Mouse (Mus musculus) stomach, postnatal 0 days (tissue): ENCODE measurements around the gene Slc38a3. TPM values are rescaled to one million over a fixed set of nuclear protein-coding genes. Genes with fewer than 3 reads are reported as not detected.
A peak's percentile ranks its signal among the peaks of the same experiment; 100 is the strongest.

ENCODE experiments used
- ATAC-seq: fragments of 200-750 bp; cut with Nextera tagmentation; 2 replicates; pipeline ENCODE4 v1.8.0; 2017; ENCODE audit not compliant: low FRiP score, low TSS enrichment
- DNase-seq: peaks from one replicate; pipeline ENCODE4 v3.0.0-alpha.2; 2016; ENCODE audit warnings: low spot score
- H3K27ac ChIP-seq: fragments of 300-500 bp; sonication (generic); replicated peaks from 2 replicates; pipeline ENCODE4 v1.5.1; 2014; ENCODE audit warnings: mild to moderate bottlenecking, control low read depth
- H3K27me3 ChIP-seq: fragments of 300-500 bp; sonication (generic); 2 replicates; pipeline ENCODE4 v1.6.1; 2014; ENCODE audit warnings: low read length; ENCODE audit not compliant: control insufficient read depth, insufficient read depth
- H3K36me3 ChIP-seq: fragments of 300-500 bp; sonication (generic); 2 replicates; pipeline ENCODE4 v1.6.1; 2014; ENCODE audit warnings: low read length, mixed read lengths; ENCODE audit not compliant: control insufficient read depth, insufficient read depth
- H3K4me1 ChIP-seq: fragments of 300-500 bp; sonication (generic); replicated peaks from 2 replicates; pipeline ENCODE4 v1.6.1; 2014; ENCODE audit warnings: antibody characterized with exemption; ENCODE audit not compliant: control insufficient read depth, insufficient read depth
- H3K4me2 ChIP-seq: fragments of 300-500 bp; sonication (generic); replicated peaks from 2 replicates; pipeline ENCODE4 v1.6.1; 2014; ENCODE audit warnings: low read depth, mild to moderate bottlenecking, control low read depth, moderate library complexity
- H3K4me3 ChIP-seq: fragments of 300-500 bp; sonication (generic); 2 replicates; pipeline ENCODE4 v1.5.1; 2014; ENCODE audit warnings: low read depth, low read length, control low read depth
- H3K9ac ChIP-seq: fragments of 300-500 bp; sonication (generic); 2 replicates; pipeline ENCODE4 v1.6.1; 2014; ENCODE audit warnings: mild to moderate bottlenecking, low read length, control low read depth, mixed read lengths
- H3K9me3 ChIP-seq: fragments of 300-500 bp; sonication (generic); 2 replicates; pipeline ENCODE4 v1.6.1; 2016; ENCODE audit warnings: low read length; ENCODE audit not compliant: control insufficient read depth
- CTCF ChIP-seq: IDR thresholded peaks from 2 replicates; pipeline ENCODE4 v1.5.1; 2016; ENCODE audit warnings: antibody characterized with exemption, low read depth, mild to moderate bottlenecking, moderate library complexity
- EP300 ChIP-seq: optimal IDR thresholded peaks from 2 replicates; pipeline ENCODE3; 2016; ENCODE audit warnings: antibody characterized with exemption
- WGBS: fragments of 180-500 bp; shearing (Covaris S2); extraction: QIAGEN DNeasy Blood & Tissue Kit; methylation state at CpG from one replicate; pipeline ENCODE4 v1.1.7; 2014; 5-methylcytosine and 5-hydroxymethylcytosine counted together
- polyA plus RNA-seq: library from polyadenylated mRNA; unstranded; fragments of >200 nt; fragmentation: Nextera tagmentation; extraction: Ambion mirVana; gene quantifications from 2 replicates; pipeline ENCODE4 v1.2.1, GENCODE M21; 2015

Slc38a3 gene
- polyA plus RNA-seq, 1 experiment from 2014 or later: 0.95 TPM

DNA sequence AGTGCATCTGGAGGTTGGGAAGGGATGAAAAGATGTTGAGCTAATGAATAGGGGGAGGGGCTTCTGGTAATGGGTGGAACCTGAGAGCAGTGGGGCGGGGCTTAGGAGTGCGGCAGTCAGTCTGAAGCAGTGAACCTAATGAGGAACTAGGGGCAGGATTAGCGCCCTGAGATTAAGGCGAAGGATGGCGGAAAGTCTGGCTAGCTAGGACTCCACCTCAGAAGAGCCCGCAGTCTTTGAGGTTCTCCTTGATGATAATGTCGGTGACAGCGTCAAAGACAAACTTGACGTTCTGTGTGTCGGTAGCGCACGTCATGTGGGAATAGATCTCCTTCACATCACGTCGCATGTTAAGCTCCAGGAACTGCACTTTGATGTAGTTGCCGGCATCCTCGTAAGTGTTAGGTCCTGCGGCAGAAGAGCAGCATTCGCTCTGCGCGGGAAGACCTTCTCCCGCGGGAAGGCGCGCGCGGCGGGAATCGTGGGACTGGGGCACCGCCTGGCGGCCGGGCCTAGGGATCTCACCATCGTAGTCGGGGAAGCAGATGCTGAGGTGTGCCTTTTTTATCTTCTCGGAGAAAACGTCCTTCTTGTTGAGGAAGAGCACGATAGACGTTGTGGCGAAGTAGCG lies 6.5 kb upstream of the Slc38a3 start:
- Histone ChIP-seq H3K9me3 (no peaks in the 10 kb centered on the region), H3K4me1 (no peaks in the 10 kb centered on the region), H3K36me3 (no peaks in the 10 kb centered on the region), H3K4me2 (peak overlapping the region; percentile 55), H3K4me3 (peak overlapping the region; percentile 23), H3K27me3 (peaks cover 7% of the 10 kb centered on the region; the same call in 1 of the 2 replicates), H3K9ac (no peak overlapping the region), H3K27ac (no peak overlapping the region)
- DNase-seq (peak; percentile 81), ATAC-seq (peak; percentile 58; the same call in 1 of the 2 replicates)
- under 1% methylated on average over 39 of the region's 39 CpGs for WGBS
- TF ChIP-seq CTCF (peak; percentile 96), EP300 (no peak)

DNA sequence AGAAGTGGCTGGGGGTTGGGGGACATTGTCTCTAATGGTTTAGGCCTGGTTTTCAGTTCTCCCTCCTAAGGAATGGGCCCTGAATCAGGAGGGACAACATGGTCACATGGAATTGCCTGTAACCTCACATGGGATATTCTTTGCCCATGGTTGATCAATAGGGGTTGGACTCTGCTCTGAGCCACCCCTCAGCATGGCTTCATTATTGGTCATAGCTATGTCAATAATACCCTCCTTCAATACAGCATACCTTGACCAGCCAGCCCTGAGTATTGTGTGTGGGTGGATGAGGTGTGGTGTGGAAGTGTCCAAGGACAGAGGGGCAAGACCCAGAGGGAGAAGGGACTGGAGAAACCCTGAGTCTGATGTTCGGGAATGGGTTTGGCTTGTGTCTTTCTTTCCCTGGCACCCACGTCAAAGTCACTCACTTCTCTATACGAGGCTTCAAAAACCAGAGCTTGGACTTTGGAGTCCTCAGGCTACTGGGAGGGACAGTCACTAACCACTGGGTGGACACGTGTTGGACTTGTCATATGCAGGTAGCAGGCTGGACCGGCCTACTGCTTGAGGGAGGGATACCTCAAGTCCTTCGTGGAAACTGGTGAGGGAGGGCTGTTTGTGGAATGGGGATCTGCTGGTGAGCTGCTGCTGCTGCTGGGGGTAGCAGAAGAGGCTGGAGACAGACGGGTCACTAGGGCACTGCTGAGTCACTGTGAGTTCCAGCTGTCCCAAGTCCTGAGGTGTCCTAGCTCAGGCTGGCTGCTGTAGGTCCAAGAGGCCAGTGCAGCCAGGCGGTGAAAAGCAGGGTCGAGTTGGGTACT lies 5.5 kb upstream of the Slc38a3 start:
- H3K36me3 ChIP-seq: no peaks in the 10 kb centered on the region
- peaks cover 7% of the 10 kb centered on the region; the same call in 1 of the 2 replicates for H3K27me3 ChIP-seq
- peak; percentile 68 for ATAC-seq

DNA sequence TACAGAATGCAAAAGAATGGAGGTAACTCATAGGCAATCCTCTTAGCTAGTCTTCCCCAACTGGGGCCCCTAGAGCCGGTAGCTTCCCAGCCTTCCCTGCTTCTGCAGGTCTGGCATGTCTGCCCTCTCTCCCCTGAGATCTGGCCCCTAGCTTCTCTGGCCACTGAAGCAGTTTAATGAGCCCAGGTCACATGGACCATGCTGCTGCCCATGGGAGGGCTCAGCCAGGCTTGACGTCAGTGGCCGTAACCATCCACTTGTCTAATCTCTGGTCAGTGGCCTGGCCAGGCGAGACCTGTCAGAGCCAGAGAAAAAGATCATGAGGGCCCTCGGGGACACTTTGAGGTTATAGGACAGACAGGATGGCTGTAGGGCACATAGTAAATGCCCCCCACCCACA lies 929 bp upstream of the Slc38a3 start:
- Histone ChIP-seq H3K4me3 (no peak overlapping the region), H3K27me3 (no peaks in the 10 kb centered on the region; the same call in 1 of the 2 replicates), H3K4me1 (peaks cover 5% of the 10 kb centered on the region), H3K27ac (no peak overlapping the region), H3K36me3 (no peaks in the 10 kb centered on the region), H3K4me2 (no peak overlapping the region), H3K9ac (no peak overlapping the region), H3K9me3 (no peaks in the 10 kb centered on the region)
- TF ChIP-seq EP300: no peak
- no peak for TF ChIP-seq CTCF
- no peak for DNase-seq
- no peak for ATAC-seq
- 74% methylated on average over 5 of the region's 5 CpGs for WGBS

More for the DNA sequence above, 5.5 kb upstream of the Slc38a3 start:
- TF ChIP-seq EP300 (no peak), CTCF (no peak)
- Histone ChIP-seq H3K27ac (no peak overlapping the region), H3K9ac (no peak overlapping the region), H3K4me3 (no peak overlapping the region), H3K4me1 (no peaks in the 10 kb centered on the region), H3K9me3 (no peaks in the 10 kb centered on the region), H3K4me2 (no peak overlapping the region; the same call in 1 of the 2 replicates)
- 65% methylated on average over 9 of the region's 9 CpGs for WGBS
- peak; percentile 42 for DNase-seq

DNA sequence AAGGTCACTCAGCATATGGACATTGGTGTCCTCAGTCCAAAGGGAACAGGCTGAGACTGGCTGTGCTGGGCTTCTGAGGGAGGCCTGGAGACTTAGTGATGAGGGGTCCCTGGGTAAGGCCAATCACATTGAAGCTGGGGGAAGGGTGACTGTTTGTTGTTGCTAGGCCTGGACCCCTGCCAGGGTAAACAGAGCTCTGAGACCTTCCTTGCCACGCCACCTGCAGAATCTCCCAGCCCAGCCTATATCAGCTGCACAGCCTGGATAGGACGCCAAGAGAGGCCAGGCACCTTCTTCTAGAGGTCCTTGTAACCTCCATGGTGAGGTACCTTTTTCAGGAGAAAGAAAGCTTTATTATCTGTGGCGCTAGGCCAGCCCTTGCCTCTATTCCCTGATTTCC lies 414 bp downstream of the Slc38a3 start:
- WGBS: 55% methylated on average over 3 of the region's 3 CpGs
- Histone ChIP-seq H3K27me3 (no peaks in the 10 kb centered on the region; the same call in 1 of the 2 replicates), H3K36me3 (no peaks in the 10 kb centered on the region), H3K27ac (no peak overlapping the region), H3K4me3 (no peak overlapping the region), H3K4me1 (peaks cover 5% of the 10 kb centered on the region), H3K9me3 (no peaks in the 10 kb centered on the region), H3K9ac (no peak overlapping the region), H3K4me2 (no peak overlapping the region)
- TF ChIP-seq CTCF (no peak), EP300 (no peak)
- ATAC-seq (no peak), DNase-seq (no peak)

DNA sequence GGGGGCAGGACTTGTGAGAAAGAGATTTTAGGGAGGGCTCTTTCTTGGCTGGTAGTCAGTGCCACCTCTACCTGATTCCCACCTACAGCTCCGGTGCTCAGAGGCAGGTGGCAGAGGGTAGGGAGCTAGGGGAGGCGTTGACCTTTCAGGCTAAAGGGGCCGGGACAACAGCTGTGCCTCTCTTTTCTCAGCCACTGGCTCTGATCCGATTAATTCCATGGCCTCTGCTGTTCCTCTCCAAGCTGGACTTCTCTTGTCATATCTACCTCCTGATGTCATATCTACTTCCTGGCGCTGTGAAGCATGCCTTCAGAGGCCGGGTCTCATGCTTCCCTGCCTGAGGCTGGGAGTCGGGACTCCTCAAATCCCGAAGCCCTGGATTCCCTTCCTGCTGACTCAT lies 1.3 kb downstream of the Slc38a3 start:
- peaks cover 5% of the 10 kb centered on the region for H3K4me1 ChIP-seq
- H3K4me2 ChIP-seq: no peak overlapping the region
- H3K36me3 ChIP-seq: no peaks in the 10 kb centered on the region
- no peak for DNase-seq
- H3K9me3 ChIP-seq: no peaks in the 10 kb centered on the region
- TF ChIP-seq EP300: no peak
- 58% methylated on average over 8 of the region's 8 CpGs for WGBS
- ATAC-seq: no peak
- H3K27me3 ChIP-seq: no peaks in the 10 kb centered on the region; the same call in 1 of the 2 replicates
- no peak overlapping the region for H3K4me3 ChIP-seq
- no peak overlapping the region for H3K9ac ChIP-seq
- no peak overlapping the region for H3K27ac ChIP-seq

DNA sequence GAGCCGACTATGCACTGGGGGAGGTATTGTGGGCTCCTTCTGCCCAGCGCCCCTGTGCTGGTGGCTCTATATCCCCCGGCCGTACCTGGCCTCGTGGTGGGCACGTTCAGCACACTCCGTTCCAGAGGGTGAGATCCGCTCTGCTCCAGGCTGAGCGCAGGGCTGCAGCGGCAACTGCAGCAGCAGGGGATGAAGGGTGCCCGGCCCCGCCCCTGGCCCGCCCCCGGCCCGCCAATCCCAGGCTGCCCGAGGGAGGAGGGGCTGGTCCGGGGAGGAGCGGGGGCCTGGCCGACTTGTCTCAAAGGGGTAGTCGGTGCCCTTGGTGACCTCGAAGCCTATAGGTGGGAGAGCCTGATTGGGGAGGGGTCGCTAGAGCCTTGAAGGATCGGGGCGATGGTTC lies 2.1 kb downstream of the Slc38a3 start:
- H3K4me2 ChIP-seq: peak overlapping the region; percentile 78
- ATAC-seq (peak; percentile 69), DNase-seq (peak; percentile 62)
- H3K27ac ChIP-seq: no peak overlapping the region
- H3K4me1 ChIP-seq: peaks cover 5% of the 10 kb centered on the region
- H3K9ac ChIP-seq: peak overlapping the region; percentile 47; the same call in 1 of the 2 replicates
- WGBS: under 1% methylated on average over 24 of the region's 24 CpGs
- TF ChIP-seq CTCF: no peak
- H3K4me3 ChIP-seq: peak overlapping the region; percentile 35
- no peaks in the 10 kb centered on the region for H3K36me3 ChIP-seq
- no peaks in the 10 kb centered on the region; the same call in 1 of the 2 replicates for H3K27me3 ChIP-seq
- no peaks in the 10 kb centered on the region for H3K9me3 ChIP-seq
